Mouse (Mus musculus): ENCODE measurements around the gene Whrn. TPM values are rescaled to one million over a fixed set of nuclear protein-coding genes. Genes with fewer than 3 reads are reported as not detected.
A peak's percentile ranks its signal among the peaks of the same experiment; 100 is the strongest.

Whrn gene
- total and polyA plus RNA-seq, 3 experiments, result 29.9 to 33.9 (median 31.4) TPM

DNA sequence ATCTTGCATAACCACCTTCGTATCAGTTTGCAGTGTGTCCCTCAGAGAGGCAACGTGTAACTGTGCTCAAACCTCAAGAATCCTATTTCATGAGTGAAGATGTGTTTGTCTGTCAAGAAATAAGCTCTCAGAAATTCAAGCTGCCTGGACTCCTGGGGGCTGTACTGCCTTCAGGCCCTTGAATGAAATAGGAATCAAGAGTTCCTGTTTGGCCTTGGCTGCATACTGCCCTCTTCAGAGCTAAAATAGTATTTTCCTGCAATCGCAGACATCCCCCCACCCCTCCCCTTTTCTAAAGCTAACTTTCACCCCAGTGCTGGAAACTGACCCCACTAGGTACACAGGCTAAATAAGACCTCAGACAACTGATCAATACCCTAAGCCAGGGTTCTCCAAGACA lies 2.6 kb upstream of the Whrn start:
- H3K9ac ChIP-seq (ENCODE audit: low read depth, low read length), result no peak overlapping the region
- H3K36me3 ChIP-seq (ENCODE audit: control insufficient read depth, insufficient read depth, low read length), result no peaks in the 10 kb centered on the region
- no peak overlapping the region for H3K27ac ChIP-seq
- peaks cover 3% of the 10 kb centered on the region for H3K4me1 ChIP-seq (ENCODE audit: control insufficient read depth, insufficient read depth, low read length)
- no peak for TF ChIP-seq POLR2A (IDR thresholded peaks at IDR 0.05; ENCODE audit: insufficient read depth, low read depth, low read length)
- peak; percentile 50 for TF ChIP-seq CTCF (IDR thresholded peaks at IDR 0.05)
- H3K27me3 ChIP-seq (ENCODE audit: control insufficient read depth, insufficient read depth, low read length), result peaks cover 2% of the 10 kb centered on the region; the same call in 1 of the 2 replicates
- intact Hi-C loops (cut with DNase I), result loop anchor here (2.0 to 5.0 kb wide), 3 partner anchors 44 to 131 kb away; partner anchors contain the start of gene Atp6v1g1
- DNase-seq, result no peak
- H3K4me3 ChIP-seq, result no peak overlapping the region
- H3K79me2 ChIP-seq (replicated peaks; ENCODE audit: control insufficient read depth, insufficient read depth, low read length), result no peaks in the 10 kb centered on the region
- WGBS, result 41% methylated on average over 3 of the region's 3 CpGs

DNA sequence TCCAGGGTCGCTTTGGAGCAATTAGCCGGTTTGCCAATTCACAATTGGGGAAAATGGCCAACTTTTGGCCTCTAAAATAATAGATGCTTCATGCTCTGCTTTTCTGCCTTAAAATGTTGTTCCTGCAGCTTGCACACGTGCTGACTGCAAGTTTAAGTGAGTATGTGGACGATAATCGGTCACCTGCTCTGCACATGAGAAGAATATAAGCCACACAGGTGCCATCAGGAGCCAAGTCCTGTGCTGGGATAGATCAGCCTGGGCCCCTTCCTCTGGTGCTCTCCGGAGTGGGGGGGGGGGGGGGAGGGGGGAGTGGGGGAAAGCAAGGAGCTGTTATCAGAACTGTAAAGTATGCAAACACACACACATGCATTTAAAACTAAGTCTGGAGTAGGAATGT lies 521 bp upstream of the Whrn start:
- DNase-seq, result no peak
- 12% methylated on average over 6 of the region's 6 CpGs for WGBS
- Histone ChIP-seq H3K9ac (ENCODE audit: low read depth, low read length) (peak overlapping the region; percentile 13), H3K79me2 (replicated peaks; ENCODE audit: control insufficient read depth, insufficient read depth, low read length) (no peaks in the 10 kb centered on the region), H3K4me3 (peak overlapping the region; percentile 57), H3K27me3 (ENCODE audit: control insufficient read depth, insufficient read depth, low read length) (peaks cover 2% of the 10 kb centered on the region; the same call in 1 of the 2 replicates), H3K36me3 (ENCODE audit: control insufficient read depth, insufficient read depth, low read length) (no peaks in the 10 kb centered on the region), H3K27ac (peak overlapping the region; percentile 22; the same call in 1 of the 2 replicates), H3K4me1 (ENCODE audit: control insufficient read depth, insufficient read depth, low read length) (peaks cover 3% of the 10 kb centered on the region)
- intact Hi-C loops (cut with DNase I), result loop anchor here (5.0 kb wide), 2 partner anchors 46 to 129 kb away; partner anchors contain the start of gene Atp6v1g1
- TF ChIP-seq POLR2A (IDR thresholded peaks at IDR 0.05; ENCODE audit: insufficient read depth, low read depth, low read length), result no peak
- TF ChIP-seq EP300 (IDR thresholded peaks at IDR 0.05; ENCODE audit: insufficient read depth, low read depth, low read length), result no peak
- no peak for TF ChIP-seq CTCF (IDR thresholded peaks at IDR 0.05)

DNA sequence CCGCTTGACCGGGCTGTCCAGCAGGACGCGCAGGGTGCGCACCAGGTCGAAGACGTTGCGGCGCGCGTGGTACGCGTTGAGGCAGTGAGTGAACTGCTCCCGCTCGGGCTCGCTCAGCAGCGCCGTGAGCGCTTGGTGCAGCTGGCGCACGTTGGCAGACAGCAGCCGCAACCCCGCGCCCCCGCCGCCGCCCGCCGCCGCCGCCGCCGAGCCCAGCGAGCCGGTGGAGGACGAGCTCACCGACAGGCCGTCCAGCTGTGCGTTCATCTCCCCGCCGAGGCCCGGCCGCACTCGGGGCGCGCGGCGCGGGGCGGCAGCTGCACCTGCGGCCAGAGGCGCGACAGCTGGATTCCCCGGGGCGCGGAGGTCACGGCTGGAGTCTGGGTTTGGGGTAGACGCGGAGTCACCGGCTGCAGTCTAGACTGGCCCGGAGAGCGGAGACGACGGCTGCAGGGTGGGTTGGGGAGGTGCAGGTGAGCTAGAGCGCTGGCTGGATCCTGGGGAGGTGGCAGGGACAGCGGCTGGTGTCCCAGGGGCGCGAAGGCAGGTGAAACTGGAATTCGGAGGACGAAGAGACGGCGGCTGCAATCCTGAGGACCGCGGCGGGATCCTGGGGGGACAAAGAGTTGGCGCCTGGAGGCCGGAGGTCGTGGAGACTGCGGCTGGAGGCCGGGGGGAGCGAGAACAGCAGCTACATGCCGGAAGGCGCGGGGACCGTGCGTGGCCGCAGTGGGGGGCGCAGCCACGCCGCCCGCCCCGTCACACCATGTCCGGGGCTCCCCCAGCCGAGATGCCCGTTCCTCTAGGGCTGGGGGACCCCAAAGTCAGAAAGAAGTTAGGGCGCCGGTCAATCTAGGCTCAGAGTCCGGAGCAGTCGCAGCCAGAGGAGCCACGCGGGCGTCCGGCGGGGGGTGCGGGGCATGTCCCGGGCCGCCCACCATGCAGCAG lies 550 bp downstream of the Whrn start:
- Histone ChIP-seq H3K4me3 (peak overlapping the region; percentile 57), H3K27me3 (ENCODE audit: control insufficient read depth, insufficient read depth, low read length) (peaks cover 2% of the 10 kb centered on the region; the same call in 1 of the 2 replicates)
- peak; percentile 57 to 58 for DNase-seq

DNA sequence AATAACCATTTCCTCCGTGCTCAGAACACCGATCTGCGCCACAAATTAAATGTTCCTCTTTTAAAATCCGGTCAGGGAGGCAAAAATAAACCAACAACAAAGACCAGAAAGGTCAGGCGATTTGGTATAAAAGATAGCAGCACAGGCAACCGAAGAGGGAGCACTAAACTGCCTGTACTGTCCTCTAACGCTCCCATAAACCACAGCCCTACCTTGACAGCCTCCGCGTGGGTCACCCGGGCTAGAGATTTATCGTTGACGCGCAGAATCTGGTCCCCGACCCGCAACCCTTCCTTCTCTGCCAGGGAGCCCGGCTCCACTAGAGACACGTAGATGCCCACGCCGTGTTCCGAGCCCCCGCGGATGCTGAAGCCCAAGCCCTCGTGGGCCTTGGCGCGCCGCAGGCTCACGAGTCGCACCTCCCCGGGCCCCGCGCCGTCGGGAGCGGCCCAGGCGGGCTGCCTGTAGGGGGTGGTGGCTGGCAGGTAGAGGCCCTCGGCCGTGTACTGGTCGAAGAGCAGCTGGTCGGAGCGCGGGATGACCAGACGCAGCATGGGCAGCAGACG lies 1.3 kb downstream of the Whrn start:
- Histone ChIP-seq H3K79me2 (replicated peaks; ENCODE audit: control insufficient read depth, insufficient read depth, low read length) (no peaks in the 10 kb centered on the region), H3K4me1 (ENCODE audit: control insufficient read depth, insufficient read depth, low read length) (peaks cover 3% of the 10 kb centered on the region), H3K36me3 (ENCODE audit: control insufficient read depth, insufficient read depth, low read length) (no peaks in the 10 kb centered on the region), H3K4me3 (peak overlapping the region; percentile 57), H3K9ac (ENCODE audit: low read depth, low read length) (peak overlapping the region; percentile 54), H3K27ac (no peak overlapping the region), H3K27me3 (ENCODE audit: control insufficient read depth, insufficient read depth, low read length) (peaks cover 2% of the 10 kb centered on the region; the same call in 1 of the 2 replicates)
- 7% methylated on average over 43 of the region's 43 CpGs for WGBS
- TF ChIP-seq EP300 (IDR thresholded peaks at IDR 0.05; ENCODE audit: insufficient read depth, low read depth, low read length) (no peak), POLR2A (IDR thresholded peaks at IDR 0.05; ENCODE audit: insufficient read depth, low read depth, low read length) (no peak), CTCF (IDR thresholded peaks at IDR 0.05) (no peak)
- DNase-seq, result no peak
- intact Hi-C loops (cut with DNase I), result no loop called here

More for the DNA sequence above, 550 bp downstream of the Whrn start:
- no peak for TF ChIP-seq CTCF (IDR thresholded peaks at IDR 0.05)
- TF ChIP-seq EP300 (IDR thresholded peaks at IDR 0.05; ENCODE audit: insufficient read depth, low read depth, low read length), result no peak
- no peak for TF ChIP-seq POLR2A (IDR thresholded peaks at IDR 0.05; ENCODE audit: insufficient read depth, low read depth, low read length)
- intact Hi-C loops (cut with DNase I), result loop anchor here (5.0 kb wide), 2 partner anchors 47 to 128 kb away; partner anchors contain the start of gene Atp6v1g1
- no peaks in the 10 kb centered on the region for H3K36me3 ChIP-seq (ENCODE audit: control insufficient read depth, insufficient read depth, low read length)
- WGBS, result under 1% methylated on average over 101 of the region's 107 CpGs
- peaks cover 3% of the 10 kb centered on the region for H3K4me1 ChIP-seq (ENCODE audit: control insufficient read depth, insufficient read depth, low read length)
- H3K79me2 ChIP-seq (replicated peaks; ENCODE audit: control insufficient read depth, insufficient read depth, low read length), result no peaks in the 10 kb centered on the region
- H3K9ac ChIP-seq (ENCODE audit: low read depth, low read length), result peak overlapping the region; percentile 54
- peak overlapping the region; percentile 22; the same call in 1 of the 2 replicates for H3K27ac ChIP-seq

DNA sequence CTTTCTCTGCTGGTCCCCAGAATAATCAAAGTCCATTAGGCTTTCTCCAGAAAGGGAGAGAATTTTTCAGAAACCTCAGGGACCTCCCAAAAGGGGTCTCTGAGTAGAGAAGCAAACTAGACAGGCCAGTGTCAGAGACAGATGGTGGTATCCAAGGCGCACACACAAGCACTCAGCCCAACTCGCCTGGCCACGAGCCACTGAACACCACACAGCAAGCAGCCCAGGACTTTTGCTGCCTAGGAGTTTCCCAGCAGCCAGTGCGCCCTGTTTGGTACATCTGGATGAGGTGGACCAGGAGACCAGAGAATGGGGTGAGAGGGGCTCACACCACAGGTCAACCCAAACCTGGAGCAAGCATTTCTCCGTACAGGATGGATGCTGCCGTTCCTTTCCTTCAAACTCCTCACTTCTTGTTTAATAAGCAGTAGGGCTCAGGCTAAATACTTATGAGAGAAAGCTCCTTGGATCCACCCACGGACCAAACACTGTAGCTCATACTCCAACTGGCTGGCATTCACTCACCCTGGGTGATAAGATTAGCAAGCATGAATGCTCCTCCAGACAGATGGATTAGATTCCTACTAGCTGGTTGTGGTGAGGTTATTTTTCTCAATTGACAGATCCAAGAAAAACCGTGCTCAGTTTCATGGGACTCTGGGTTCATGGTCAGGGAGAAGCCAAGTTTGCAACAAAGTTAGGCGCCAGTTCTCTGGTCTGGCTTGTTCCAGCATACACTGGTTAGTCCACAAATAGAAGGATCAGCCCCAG lies 2.3 kb downstream of the Whrn start:
- intact Hi-C loops (cut with DNase I), result no loop called here
- WGBS, result 65% methylated on average over 9 of the region's 9 CpGs
- H3K79me2 ChIP-seq (replicated peaks; ENCODE audit: control insufficient read depth, insufficient read depth, low read length), result no peaks in the 10 kb centered on the region
- H3K9ac ChIP-seq (ENCODE audit: low read depth, low read length), result no peak overlapping the region
- H3K4me1 ChIP-seq (ENCODE audit: control insufficient read depth, insufficient read depth, low read length), result peaks cover 3% of the 10 kb centered on the region
- H3K36me3 ChIP-seq (ENCODE audit: control insufficient read depth, insufficient read depth, low read length), result no peaks in the 10 kb centered on the region
- peaks cover 2% of the 10 kb centered on the region; the same call in 1 of the 2 replicates for H3K27me3 ChIP-seq (ENCODE audit: control insufficient read depth, insufficient read depth, low read length)
- no peak overlapping the region for H3K27ac ChIP-seq
- no peak for DNase-seq
- TF ChIP-seq POLR2A (IDR thresholded peaks at IDR 0.05; ENCODE audit: insufficient read depth, low read depth, low read length) (no peak), EP300 (IDR thresholded peaks at IDR 0.05; ENCODE audit: insufficient read depth, low read depth, low read length) (no peak), CTCF (IDR thresholded peaks at IDR 0.05) (no peak)
- H3K4me3 ChIP-seq, result no peak overlapping the region

All from heart, adult 2 months (tissue).